Mouse (Mus musculus) cortical plate, adult 2 months (tissue): ENCODE data around the gene Il11. TPM values are rescaled to one million over a fixed set of nuclear protein-coding genes. Genes with fewer than 3 reads are reported as not detected.
"Not testable (repeated sequence)": the region's sequence is repeated elsewhere in the genome, so short reads cannot be mapped to it uniquely, and the experiment has no call there.

Source experiments
- H3K27ac ChIP-seq: fragments of 200-500 bp; 2 replicates; pipeline ENCODE4 v1.5.1; 2012; ENCODE audit warnings: low read length, control low read depth, inconsistent platforms; ENCODE audit not compliant: insufficient read depth
- H3K4me1 ChIP-seq: fragments of 200-500 bp; 2 replicates; pipeline ENCODE4 v1.6.1; 2011; ENCODE audit warnings: low read length; ENCODE audit not compliant: control insufficient read depth, insufficient read depth
- H3K4me3 ChIP-seq: fragments of 200-500 bp; 2 replicates; pipeline ENCODE4 v1.5.1; 2011; ENCODE audit warnings: mild to moderate bottlenecking, low read length, control low read depth; ENCODE audit not compliant: insufficient read depth
- CTCF ChIP-seq: fragments of 200-500 bp; IDR thresholded peaks from 2 replicates; pipeline ENCODE4 v1.5.1; 2011; ENCODE audit warnings: mild to moderate bottlenecking, control low read depth, low read length; ENCODE audit not compliant: insufficient read depth; ENCODE audit errors: extremely low read depth
- POLR2A ChIP-seq: fragments of 200-500 bp; IDR thresholded peaks from 2 replicates; pipeline ENCODE4 v1.6.1; 2011; ENCODE audit warnings: mild to moderate bottlenecking, low read length, control low read depth; ENCODE audit not compliant: insufficient read depth; ENCODE audit errors: extremely low read depth
- polyA plus RNA-seq: library from polyadenylated mRNA; depleted of rRNA; stranded (reverse); fragments of >200 nt; gene quantifications from 2 replicates; pipeline ENCODE4 v1.2.3, GENCODE M21; 2012; rRNA removed

Il11 gene
- 0.35 and 0.36 TPM in 2 replicates for polyA plus RNA-seq

GRCm38 (mm10) chr7:4782759-4783158 lies at the start of gene Il11, which contains the start of gene Tmem190:
TSS of gene Il11 (minus strand) at chr7:4782859.
TSS of gene Tmem190 (plus strand) at chr7:4782937.
- Histone ChIP-seq H3K27ac (no peak within 1 kb of the TSS), H3K4me1 (no peaks in the 10 kb centered on the region), H3K4me3 (no peak within 1 kb of the TSS)
- no peak for TF ChIP-seq CTCF
- TF ChIP-seq POLR2A, result no peak

- Histone ChIP-seq H3K27ac (no peak overlapping the region), H3K4me1 (no peaks in the 10 kb centered on the region), H3K4me3 (no peak overlapping the region)
- TF ChIP-seq CTCF, result no peak
Observed at GRCm38 (mm10) chr7:4830476-4830875, 47.8 kb upstream of the Il11 start.

- TF ChIP-seq POLR2A (no peak), CTCF (no peak)
- Histone ChIP-seq H3K4me1 (no peaks in the 10 kb centered on the region; the same call in 1 of the 2 replicates), H3K4me3 (no peak overlapping the region), H3K27ac (no peak overlapping the region)
Observed at GRCm38 (mm10) chr7:4825365-4825764, 42.7 kb upstream of the Il11 start.

GRCm38 (mm10) chr7:4822162-4822907 lies 39.7 kb upstream of the Il11 start:
- Histone ChIP-seq H3K4me3 (no peak overlapping the region), H3K27ac (0 out of 2 replicates have a peak overlapping the region, but pooled peaks have one; percentile 64), H3K4me1 (no peaks in the 10 kb centered on the region; the same call in 1 of the 2 replicates)
- TF ChIP-seq CTCF (no peak), POLR2A (no peak)

DNA sequence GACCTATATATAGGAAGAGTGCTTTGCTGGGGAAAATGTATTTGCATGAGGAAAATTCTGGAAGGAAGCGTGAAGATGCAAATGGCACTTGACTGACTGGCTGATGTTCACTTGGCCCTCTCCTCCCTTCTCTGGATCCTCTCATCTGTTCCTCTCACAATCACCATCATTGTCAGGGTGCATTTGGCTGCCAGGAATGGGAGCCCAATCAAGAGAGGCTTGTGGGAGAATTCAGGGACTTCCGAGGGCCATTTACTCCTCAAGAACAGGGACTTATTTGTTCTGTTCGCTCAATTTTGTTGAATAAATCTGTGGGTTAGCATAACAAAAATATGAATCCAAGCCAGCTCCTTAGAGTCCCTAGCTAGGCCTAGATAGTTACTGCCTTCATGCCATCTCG lies 39.0 kb upstream of the Il11 start:
- no peak for TF ChIP-seq POLR2A
- Histone ChIP-seq H3K4me1 (no peaks in the 10 kb centered on the region; the same call in 1 of the 2 replicates), H3K4me3 (no peak overlapping the region), H3K27ac (no peak overlapping the region)

DNA sequence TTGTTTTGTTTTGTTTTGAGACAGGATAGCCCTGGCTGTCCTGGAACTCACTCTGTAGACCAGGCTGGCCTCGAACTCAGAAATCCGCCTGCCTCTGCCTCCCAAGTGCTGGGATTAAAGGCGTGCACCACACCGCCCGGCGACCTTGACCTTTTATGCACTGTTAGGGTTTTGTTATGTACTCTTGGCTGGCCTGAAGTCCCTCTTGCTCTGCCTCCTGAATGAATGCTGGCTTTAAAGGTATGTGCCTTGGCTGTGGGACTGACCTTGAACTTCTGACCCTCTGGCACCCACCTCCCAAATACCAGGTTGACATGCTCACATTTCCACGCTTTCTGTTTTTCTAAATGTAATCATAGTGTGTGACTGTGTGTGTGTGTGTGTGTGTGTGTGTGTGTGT lies 38.3 kb upstream of the Il11 start:
- H3K4me1 ChIP-seq, H3K4me3 ChIP-seq: not testable (repeated sequence)
- 0 out of 2 replicates have a peak overlapping the region, but pooled peaks have one; percentile 38 for H3K27ac ChIP-seq

DNA sequence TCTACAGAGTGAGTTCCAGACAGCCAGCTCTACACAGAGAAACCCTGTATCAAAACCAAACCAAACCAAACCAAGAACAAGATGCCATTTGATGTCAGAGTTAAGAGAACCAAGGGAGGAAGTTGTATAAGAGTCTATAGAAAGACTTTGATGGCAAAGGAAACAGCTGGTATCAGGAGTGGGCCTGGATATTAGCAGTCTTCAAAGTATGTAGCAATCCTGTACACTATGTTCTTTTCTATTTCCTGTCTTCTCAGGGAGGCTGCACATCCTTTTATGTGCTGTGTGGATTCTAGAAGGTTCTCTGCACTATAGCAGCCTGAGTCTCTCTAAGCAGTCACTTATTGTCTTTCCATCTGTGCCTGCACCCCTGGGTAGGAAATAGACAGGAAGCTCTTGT lies 33.9 kb upstream of the Il11 start:
- Histone ChIP-seq H3K4me1 (peaks cover 4% of the 10 kb centered on the region; the same call in 1 of the 2 replicates), H3K4me3 (no peak overlapping the region), H3K27ac (no peak overlapping the region)
- TF ChIP-seq CTCF, result no peak
- no peak for TF ChIP-seq POLR2A

DNA sequence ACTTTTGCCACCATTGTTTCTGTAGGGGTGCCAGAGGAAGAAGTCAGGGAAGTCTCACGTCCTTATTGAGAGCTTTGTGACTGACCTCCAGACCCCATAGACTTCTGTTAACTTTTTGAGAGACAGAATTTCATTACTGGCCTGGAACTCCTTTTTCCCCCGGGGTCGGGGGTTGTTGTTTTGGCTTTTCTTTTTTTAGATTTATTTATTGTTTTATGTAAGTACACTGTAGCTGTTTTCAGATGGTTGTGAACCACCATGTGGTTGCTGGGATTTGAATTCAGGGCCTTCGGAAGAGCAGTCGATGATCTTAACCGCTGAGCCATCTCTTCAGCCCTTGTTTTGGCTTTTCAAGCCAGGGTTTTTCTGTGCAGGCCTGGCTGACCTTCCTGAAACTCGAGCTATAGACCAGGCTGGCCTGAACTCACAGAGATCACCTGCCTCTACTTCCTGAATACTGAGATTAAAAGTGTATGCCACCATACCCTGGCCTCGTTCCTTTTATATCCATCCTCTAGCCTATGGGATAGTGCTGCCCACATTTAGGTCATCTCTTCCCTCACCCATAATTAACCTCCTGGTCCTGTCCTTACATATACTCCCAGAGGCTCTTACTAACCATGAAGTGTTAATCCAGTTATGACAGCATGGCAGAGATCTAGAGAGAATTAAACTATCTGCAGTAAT lies 30.6 kb upstream of the Il11 start:
- Histone ChIP-seq H3K27ac (peak overlapping the region; percentile 66), H3K4me3 (peak overlapping the region; percentile 56), H3K4me1 (peaks cover 4% of the 10 kb centered on the region; the same call in 1 of the 2 replicates)
- TF ChIP-seq POLR2A (no peak), CTCF (no peak)

DNA sequence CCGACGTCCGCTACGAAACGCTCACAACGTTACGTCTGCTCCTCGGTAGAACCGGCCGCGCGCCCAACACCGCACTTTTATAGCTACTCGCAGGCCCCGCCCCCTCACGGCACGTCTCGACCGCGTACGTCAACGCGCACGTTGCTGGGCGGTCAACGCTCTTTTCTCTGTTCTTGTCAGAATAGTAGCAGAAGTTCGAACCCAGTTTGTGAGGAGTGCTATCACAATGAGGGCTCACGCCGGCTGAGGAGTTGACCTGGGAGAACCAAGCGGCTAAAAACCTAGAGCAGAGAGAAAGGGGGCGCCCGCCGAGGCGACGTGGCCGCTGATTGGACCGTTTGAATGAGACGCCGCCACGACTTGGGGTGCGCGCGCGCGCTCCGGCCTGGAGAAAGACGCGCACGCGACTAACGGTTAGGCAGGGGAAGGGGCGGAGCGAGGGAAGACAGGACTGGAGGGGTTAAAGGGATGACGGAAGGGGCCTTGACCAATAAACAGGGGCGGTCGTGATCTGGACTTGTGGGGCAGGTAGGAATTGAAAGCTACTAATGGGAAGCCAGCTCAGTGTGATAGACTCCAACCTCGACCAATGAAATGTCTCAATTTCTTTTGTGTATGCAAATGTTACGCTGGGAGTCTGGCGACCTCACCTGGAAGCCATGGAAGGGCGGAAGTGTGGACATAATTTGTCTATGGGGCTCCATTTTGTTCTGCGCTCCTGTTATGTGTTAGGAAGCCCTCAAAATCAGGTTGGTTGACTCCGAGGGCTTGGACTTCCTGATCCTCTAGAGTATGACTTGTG lies 29.8 kb upstream of the Il11 start, which contains the start of gene Ube2s:
Gene Ube2s (minus strand): TSS at position 288 of the 802 bp plus-strand sequence.
- Histone ChIP-seq H3K4me3 (peak within 1 kb of the TSS; percentile 56), H3K4me1 (peaks cover 4% of the 10 kb centered on the region; the same call in 1 of the 2 replicates), H3K27ac (peak within 1 kb of the TSS; percentile 79)
- TF ChIP-seq CTCF, result no peak
- peak; percentile 96 for TF ChIP-seq POLR2A

- TF ChIP-seq CTCF, result no peak
- no peak for TF ChIP-seq POLR2A
- H3K4me3 ChIP-seq, result peak overlapping the region; percentile 56
- H3K4me1 ChIP-seq, result peaks cover 4% of the 10 kb centered on the region; the same call in 1 of the 2 replicates
- no peak overlapping the region for H3K27ac ChIP-seq
Observed at GRCm38 (mm10) chr7:4811842-4812302, 29.2 kb upstream of the Il11 start.

- peak overlapping the region; percentile 56 for H3K4me3 ChIP-seq
- not testable (repeated sequence) for H3K27ac ChIP-seq, H3K4me1 ChIP-seq
Observed at GRCm38 (mm10) chr7:4811131-4811530, 28.5 kb upstream of the Il11 start.
